Mouse (Mus musculus) mammary gland, adult 2 months (tissue): ENCODE data around the gene Csn1s2b. TPM values are rescaled to one million over a fixed set of nuclear protein-coding genes. Genes with fewer than 3 reads are reported as not detected.

Source experiments
- polyA plus RNA-seq: library from polyadenylated mRNA; depleted of rRNA; stranded (reverse); fragments of >200 nt; gene quantifications from 2 replicates; pipeline ENCODE4 v1.2.3, GENCODE M21; 2012; ENCODE audit warnings: low replicate concordance; rRNA removed

The Csn1s2b gene
- not detected in 2 replicates for polyA plus RNA-seq

DNA sequence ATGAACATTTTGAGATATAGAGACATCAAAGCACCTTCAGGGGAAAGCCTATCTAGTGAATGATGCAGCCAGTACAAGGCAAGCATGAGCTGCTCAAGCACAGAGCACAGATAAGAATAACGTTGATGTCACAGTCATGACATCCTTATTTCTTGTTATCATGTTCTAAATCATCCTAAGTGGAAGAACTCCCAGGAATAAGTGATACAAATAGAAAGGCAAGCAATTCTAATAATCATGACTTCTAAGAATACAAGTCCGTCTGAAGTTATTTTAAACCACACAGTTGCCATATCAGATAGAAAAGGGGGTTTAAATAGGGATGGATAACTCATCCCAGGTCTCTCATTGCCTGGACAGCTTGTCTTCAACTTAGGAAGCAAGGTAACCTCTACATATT is at the start of gene Csn1s2b:
Gene Csn1s2b (plus strand): TSS at position 301 of the 400 bp plus-strand sequence.

DNA sequence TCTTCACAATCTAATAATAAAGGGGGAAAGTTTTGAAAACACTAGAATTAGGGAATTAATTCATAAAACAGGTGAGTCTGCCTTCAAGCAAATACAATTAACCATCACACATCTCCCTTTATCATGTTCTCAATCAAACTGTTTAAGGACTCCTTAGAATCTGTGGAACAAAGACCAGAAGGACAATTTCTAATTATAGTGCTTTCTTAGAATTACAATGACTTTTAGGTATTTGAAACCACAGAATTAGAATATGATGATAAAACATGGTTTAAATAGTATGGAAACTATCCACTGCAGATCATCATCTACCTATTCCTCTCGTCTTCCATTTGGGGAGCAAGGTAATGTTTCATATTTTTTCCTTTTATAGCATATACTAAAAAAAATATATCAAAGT is 33.6 kb upstream of the Csn1s2b start, which contains the start of gene Csn1s2a:
Gene Csn1s2a (plus strand): TSS at position 301 of the 400 bp plus-strand sequence.

DNA sequence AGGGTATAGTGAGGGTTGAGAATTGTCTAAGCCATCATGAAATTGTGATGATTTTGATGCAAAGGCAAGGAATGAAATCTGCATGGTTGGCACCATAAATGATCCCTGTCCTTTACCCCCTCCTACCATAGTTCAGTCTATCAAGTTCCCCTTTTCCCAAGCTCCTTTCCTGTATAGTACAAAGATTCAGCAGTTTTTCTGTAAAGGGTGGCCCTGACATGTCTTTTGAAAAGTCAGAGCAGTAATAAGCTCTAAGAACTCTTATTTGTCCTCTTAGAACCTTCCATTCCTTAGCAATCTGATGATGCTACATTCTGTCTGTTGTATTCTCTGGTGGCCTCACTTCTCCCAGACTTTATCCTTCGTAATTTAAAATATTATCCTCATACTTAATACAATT is 17.5 kb downstream of the Csn1s2b start, which contains the start of gene Prr27:
Gene Prr27 (plus strand): TSS at position 301 of the 400 bp plus-strand sequence.

Other genes starting within 250 kb of the Csn1s2b start
- not detected in 2 replicates for gene Sult1d1, start 239.1 kb upstream of the Csn1s2b start, polyA plus RNA-seq
- not detected in 2 replicates for gene Sult1e1, start 216.5 kb upstream of the Csn1s2b start, polyA plus RNA-seq
- 0.13 TPM in 1 of 2 replicates, not detected in the other for gene Csn1s1, start 141.9 kb upstream of the Csn1s2b start, polyA plus RNA-seq
- gene Csn2, start 108.5 kb upstream of the Csn1s2b start, polyA plus RNA-seq = 0.10 and 0.30 TPM in 2 replicates
- gene Csn1s2a, start 33.5 kb upstream of the Csn1s2b start, polyA plus RNA-seq = not detected in 2 replicates
- gene Prr27, start 17.6 kb downstream of the Csn1s2b start, polyA plus RNA-seq = not detected in 2 replicates
- gene Odam, start 76.9 kb downstream of the Csn1s2b start, polyA plus RNA-seq = not detected in 2 replicates
- gene Csn3, start 117.5 kb downstream of the Csn1s2b start, polyA plus RNA-seq = 43.5 and 106 TPM in 2 replicates
- not detected in 2 replicates for gene 2310003L06Rik, start 161.4 kb downstream of the Csn1s2b start, polyA plus RNA-seq
- not detected in 2 replicates for gene Gm28434, start 161.4 kb downstream of the Csn1s2b start, polyA plus RNA-seq
- gene Cabs1, start 171.4 kb downstream of the Csn1s2b start, polyA plus RNA-seq = not detected in 2 replicates
- not detected in 2 replicates for gene Smr3a, start 194.5 kb downstream of the Csn1s2b start, polyA plus RNA-seq